Mouse (Mus musculus): ENCODE results near the gene Rhobtb1.

The Rhobtb1 gene

DNA sequence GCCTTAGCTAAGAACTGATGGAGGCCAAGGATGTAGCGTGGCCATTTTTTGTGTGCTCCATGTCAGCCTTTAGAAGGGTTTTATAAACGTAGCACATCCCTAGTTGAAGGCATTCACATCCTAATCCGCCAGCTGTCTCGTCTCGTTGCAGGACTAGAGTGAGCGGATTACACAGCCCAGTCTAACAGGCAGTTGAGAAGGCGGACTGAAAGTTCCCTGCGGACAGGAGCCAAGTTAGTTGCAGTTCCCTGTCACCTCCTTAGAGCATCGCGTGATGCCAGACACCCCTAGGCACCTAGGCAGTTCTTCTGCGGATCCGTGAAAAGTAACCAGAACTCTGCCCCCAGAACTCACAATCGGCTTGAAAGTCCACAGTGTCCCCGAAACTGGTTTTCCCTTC is 60.7 kb downstream of the Rhobtb1 start:
- DNase-seq (ENCODE audit: low read depth) = no peak

- peak; percentile 14 for DNase-seq (ENCODE audit: low read depth)
Measured at GRCm38 (mm10) chr10:69212542-69213440, 61.6 kb downstream of the Rhobtb1 start, which contains the start of gene A930033H14Rik. TSS of gene A930033H14Rik (minus strand) at chr10:69213098.

DNA sequence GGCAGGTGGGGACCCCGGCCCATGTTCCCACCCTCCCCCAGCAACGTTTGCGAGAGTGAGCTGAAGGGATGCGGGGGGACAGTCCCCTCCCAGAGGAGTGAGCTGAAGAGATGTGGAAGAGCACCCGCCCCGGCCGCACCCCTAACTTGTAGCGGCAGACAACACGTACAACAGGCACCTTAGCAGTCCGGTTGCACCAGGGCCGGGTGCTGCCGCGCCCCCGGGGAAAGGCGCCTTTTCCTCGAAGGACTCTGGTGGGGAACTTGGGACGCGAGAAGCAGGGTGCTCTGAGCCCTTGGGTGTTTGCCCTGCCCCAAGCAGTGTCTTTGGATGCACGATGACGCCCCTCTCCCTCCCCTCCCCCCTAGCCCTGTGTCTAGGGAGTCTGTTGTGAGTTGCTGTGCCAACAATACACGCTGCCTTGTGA is 62.2 kb downstream of the Rhobtb1 start:
- DNase-seq (ENCODE audit: low read depth) = peak; percentile 2

DNA sequence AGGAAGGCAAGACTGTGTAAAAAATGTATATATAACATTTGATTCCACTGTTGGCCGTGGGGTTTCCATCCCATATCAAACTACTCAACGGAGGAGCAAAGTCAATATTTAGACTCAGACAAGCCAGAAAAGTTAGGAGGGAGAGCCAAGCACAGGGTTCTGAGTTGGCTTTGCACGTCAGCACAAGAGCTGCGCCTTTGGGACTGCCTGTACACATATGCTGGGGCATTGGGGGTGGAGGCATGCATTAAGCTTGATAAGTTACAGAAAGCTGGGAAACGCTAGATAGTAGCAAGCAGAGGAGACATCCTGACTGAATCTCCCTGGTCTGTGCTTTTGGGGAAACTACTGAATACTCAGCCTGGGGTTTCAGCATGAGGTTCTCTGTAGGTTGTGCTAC is 62.8 kb downstream of the Rhobtb1 start:
- no peak for DNase-seq (ENCODE audit: low read depth)

DNA sequence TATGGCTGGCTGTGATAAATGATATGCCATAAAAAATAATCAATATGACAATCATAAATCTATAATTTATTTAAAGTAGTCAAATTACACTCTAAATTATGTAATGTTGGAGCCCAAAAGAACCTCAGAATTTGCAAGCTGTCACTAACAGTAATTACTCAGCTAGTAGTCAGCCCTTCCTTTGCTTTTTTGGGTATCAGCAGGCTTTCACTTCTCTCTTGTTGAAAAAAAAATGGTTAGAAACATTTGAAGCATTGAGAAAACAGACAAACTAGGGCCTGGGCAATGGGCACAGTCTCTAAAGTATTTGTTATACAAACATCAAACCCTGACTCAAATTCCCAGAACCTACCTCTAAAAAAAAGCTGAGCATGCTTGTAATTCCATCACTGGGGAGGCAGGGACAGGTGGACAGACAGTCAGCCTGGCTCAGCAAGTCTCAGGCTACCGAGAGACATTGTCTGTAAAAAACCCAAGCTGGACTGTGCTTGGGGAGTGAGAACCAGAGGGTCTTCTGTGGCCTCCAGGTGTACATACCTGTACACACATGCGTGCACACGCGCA is 66.0 kb downstream of the Rhobtb1 start:
- no peak for DNase-seq (ENCODE audit: low read depth)

DNA sequence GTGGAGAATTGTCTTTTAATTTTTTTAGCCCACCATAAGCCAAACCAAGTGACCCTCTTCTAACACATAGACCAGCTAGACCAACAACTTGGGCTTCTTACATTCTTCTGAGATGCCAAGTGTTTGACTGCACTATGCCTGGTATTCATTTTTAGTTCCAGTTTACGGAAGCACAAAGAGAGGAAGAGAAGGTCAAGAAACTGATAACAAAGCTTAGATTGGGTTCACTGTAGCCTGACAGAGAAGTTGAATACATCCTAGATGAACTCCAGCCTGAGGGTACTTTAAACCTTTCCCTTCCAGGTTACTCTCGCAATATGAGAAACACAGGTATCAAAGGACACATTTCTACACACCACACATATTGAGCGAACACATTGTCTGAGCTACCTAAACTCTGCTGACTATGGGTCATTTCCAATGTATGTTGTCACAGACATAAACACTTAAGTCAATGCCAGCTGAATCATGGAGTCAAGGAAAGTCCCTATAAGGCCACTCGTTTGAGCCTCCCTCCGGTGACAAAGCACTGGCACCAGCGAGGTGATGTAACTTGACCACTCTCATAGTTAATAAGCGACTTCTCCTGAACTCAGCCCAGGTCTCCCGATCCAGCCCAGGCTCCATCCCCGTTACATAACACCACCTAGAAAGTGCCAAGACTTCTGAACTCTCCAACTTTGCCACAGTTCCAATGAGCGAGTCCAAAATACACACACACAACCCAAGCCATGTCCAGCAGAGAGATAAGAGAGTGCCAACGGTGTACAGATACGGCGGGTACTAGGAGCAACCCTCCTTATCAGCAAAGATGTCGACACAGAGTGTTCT is 67.4 kb downstream of the Rhobtb1 start:
- DNase-seq (ENCODE audit: low read depth) = no peak

GRCm38 (mm10) chr10:69219289-69219626 is 68.0 kb downstream of the Rhobtb1 start:
- DNase-seq (ENCODE audit: low read depth) = no peak

- no peak for DNase-seq (ENCODE audit: low read depth)
Measured at GRCm38 (mm10) chr10:69220296-69220695, 69.1 kb downstream of the Rhobtb1 start.

DNA sequence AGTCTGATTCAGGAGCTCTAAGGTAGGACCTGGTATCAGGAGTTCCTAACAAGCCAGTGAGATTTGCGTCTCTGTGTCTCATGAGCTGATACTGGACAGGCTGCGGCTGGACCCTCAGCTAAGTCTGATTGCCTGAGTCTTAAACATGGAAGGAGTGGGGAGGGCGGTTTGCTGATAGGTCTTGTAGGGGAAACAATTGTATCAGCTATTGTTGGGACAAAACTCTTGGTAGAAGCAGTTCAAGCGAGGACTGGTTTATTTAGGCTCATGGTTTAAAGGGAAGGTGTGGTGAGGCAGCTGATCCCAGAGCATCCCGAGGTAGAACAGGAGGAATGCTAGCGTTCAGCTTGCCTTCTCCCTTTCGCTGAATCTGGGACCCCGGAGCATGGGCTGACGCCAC is 69.9 kb downstream of the Rhobtb1 start:
- no peak for DNase-seq (ENCODE audit: low read depth)

DNA sequence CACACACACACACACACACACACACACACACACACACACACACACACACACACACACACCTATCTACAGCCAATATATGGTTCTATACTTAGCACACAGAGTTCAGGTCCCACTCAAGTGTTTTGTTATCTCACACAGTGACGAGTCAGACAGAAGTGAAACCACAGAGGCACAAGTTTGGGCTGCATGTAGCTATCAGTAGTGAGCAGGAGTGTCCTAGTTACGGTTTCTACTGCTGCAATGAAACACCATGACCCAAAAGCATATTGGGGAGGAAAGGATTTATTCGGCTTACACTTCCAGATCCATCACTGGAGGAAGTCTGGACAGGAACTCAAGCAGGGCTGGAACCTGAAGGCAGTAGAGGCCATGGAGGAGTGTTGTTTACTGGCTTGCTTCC is 70.7 kb downstream of the Rhobtb1 start:
- DNase-seq (ENCODE audit: low read depth) = no peak

DNA sequence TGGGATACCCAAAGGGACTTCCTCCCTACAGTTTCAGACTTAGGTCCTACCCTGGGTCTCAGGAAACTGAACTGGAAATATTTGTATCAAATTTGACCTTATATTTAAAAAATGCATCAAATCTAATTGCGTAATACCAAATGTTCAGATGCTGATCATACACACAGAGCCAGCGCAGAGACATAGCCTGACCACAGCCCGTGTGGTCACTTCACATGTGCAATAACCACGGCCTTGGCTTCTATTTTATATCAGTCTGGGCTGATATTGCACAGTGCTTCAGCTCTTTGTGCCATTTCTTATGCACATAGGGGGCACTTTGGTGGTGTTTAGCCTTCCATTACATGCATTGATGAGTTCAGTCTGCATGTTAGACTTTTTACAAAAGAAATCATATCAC is 72.0 kb downstream of the Rhobtb1 start:
- DNase-seq (ENCODE audit: low read depth) = no peak

- no peak for DNase-seq (ENCODE audit: low read depth)
Measured at GRCm38 (mm10) chr10:69224276-69224675, 73.0 kb downstream of the Rhobtb1 start.

- no peak for DNase-seq (ENCODE audit: low read depth)
Measured at GRCm38 (mm10) chr10:69225471-69225870, 74.2 kb downstream of the Rhobtb1 start.

- no peak for DNase-seq (ENCODE audit: low read depth)
Measured at GRCm38 (mm10) chr10:69225951-69226350, 74.7 kb downstream of the Rhobtb1 start.

DNA sequence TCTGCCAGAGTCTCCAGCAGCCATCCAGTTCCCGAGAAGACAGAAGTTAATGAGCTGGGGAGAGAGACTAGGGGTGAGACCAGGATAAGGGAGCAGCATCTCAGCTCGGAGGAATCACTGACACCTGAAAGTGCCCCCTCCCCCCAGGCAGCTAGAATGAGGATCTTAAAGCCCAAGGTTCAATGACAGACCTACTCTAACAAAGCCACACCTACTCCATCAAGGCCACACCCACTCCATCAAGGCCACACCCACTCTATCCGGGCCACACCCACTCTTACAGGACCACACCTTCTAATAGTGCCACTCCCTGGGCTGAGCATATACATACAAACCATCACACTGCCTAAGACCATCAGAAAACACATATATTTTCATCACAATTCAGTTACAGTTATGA is 86.0 kb downstream of the Rhobtb1 start:
- DNase-seq (ENCODE audit: low read depth) = no peak

GRCm38 (mm10) chr10:69237781-69238180 is 86.5 kb downstream of the Rhobtb1 start:
- DNase-seq (ENCODE audit: low read depth) = no peak

- DNase-seq (ENCODE audit: low read depth) = no peak
Measured at GRCm38 (mm10) chr10:69238311-69238710, 87.1 kb downstream of the Rhobtb1 start.

- DNase-seq (ENCODE audit: low read depth) = no peak
Measured at GRCm38 (mm10) chr10:69240530-69240929, 89.3 kb downstream of the Rhobtb1 start.

GRCm38 (mm10) chr10:69245151-69245550 is 93.9 kb downstream of the Rhobtb1 start:
- DNase-seq (ENCODE audit: low read depth) = no peak

DNA sequence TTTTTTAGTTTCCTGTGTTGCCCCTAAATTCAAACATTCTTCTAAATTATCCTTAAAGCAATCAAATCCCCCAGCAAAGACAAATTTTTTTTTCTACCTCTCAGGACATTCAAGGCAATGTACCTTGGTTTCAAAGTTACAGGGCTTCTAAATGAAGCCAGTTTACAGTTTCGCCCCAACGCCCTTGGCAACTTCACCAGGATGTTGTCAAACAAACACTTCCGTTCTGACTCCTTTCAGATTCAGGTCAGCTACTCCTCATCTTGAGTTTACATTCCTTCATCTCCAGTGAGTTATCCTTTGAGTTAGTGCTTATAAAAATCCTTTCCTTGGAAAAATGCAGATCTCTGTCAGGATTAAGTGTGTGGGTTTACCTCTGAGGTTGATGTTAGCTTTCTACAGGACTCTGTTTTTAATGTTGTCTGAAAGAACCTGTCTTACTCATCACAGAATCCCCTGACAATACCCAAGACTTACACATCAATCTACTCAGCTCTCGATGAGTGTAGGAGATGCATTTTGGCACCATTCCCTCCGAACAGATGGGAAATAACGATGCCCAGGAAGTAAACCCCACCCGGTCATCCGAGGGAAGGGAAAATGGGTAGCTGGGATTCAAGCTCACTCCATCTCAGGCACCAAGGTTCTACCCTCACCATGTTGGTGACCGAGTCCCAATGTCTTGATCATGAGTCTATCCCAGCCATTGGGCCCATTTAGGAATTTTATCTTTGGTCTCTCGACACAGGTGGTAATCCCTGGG is 94.9 kb downstream of the Rhobtb1 start:
- DNase-seq (ENCODE audit: low read depth) = no peak

- no peak for DNase-seq (ENCODE audit: low read depth)
Measured at GRCm38 (mm10) chr10:69246762-69247161, 95.5 kb downstream of the Rhobtb1 start.
